Mouse (Mus musculus) C2C12 (cell line): ENCODE measurements around the gene Prr13. TPM values are rescaled to one million over a fixed set of nuclear protein-coding genes. Genes with fewer than 3 reads are reported as not detected.

Experiments
- H3K27me3 ChIP-seq: one replicate; pipeline ENCODE4 v1.6.1; 2011; ENCODE audit not compliant: control insufficient read depth, insufficient read depth, insufficient read length
- H3K36me3 ChIP-seq: one replicate; pipeline ENCODE4 v1.6.1; 2011; ENCODE audit not compliant: control insufficient read depth, insufficient read depth
- H3K4me3 ChIP-seq: one replicate; pipeline ENCODE4 v1.5.1; 2011; ENCODE audit warnings: mild to moderate bottlenecking, control low read depth; ENCODE audit not compliant: poor library complexity, insufficient read depth, severe bottlenecking
- H3K79me2 ChIP-seq: one replicate; pipeline ENCODE4 v1.6.1; 2011; ENCODE audit not compliant: control insufficient read depth, insufficient read depth
- H3K79me3 ChIP-seq: one replicate; pipeline ENCODE4 v1.6.1; 2011; ENCODE audit warnings: low read depth, control low read depth
- H3ac ChIP-seq: one replicate; pipeline ENCODE3; 2011; ENCODE audit warnings: low read depth; ENCODE audit not compliant: control insufficient read depth, insufficient read length
- CEBPB ChIP-seq: IDR thresholded peaks from one replicate; pipeline ENCODE4 v1.6.1; 2011; ENCODE audit warnings: low read depth, mild to moderate bottlenecking, control low read depth, moderate library complexity
- CTCF ChIP-seq: IDR thresholded peaks from one replicate; pipeline ENCODE4 v1.5.1; 2011; ENCODE audit not compliant: control insufficient read depth, insufficient read depth, insufficient read length
- FOSL1 ChIP-seq: IDR thresholded peaks from one replicate; pipeline ENCODE4 v1.8.0; 2011; ENCODE audit warnings: mild to moderate bottlenecking, low read length; ENCODE audit not compliant: poor library complexity, insufficient read depth, severe bottlenecking
- MAX ChIP-seq: IDR thresholded peaks from one replicate; pipeline ENCODE4 v1.6.1; 2011; ENCODE audit warnings: mild to moderate bottlenecking, control low read depth
- MYOD1 ChIP-seq: IDR thresholded peaks from one replicate; pipeline ENCODE4 v1.6.1; 2011; ENCODE audit warnings: low read depth; ENCODE audit not compliant: control insufficient read depth, insufficient read length
- MYOG ChIP-seq: IDR thresholded peaks from one replicate; pipeline ENCODE4 v1.6.1; 2011; ENCODE audit not compliant: control insufficient read depth, insufficient read length; ENCODE audit errors: extremely low read depth
- USF1 ChIP-seq: IDR thresholded peaks from one replicate; pipeline ENCODE4 v1.6.1; 2011; ENCODE audit warnings: low read depth, mild to moderate bottlenecking, control low read depth, moderate library complexity
- polyA plus RNA-seq: library from polyadenylated mRNA; unstranded; fragments of >200 nt; fragmentation: generic; extraction: Trizol; gene quantifications from one replicate; pipeline ENCODE4 v1.2.1, GENCODE M21; 2012; ENCODE audit warnings: missing spikeins

Gene Prr13
- polyA plus RNA-seq, 1 experiment, result 113 TPM

DNA sequence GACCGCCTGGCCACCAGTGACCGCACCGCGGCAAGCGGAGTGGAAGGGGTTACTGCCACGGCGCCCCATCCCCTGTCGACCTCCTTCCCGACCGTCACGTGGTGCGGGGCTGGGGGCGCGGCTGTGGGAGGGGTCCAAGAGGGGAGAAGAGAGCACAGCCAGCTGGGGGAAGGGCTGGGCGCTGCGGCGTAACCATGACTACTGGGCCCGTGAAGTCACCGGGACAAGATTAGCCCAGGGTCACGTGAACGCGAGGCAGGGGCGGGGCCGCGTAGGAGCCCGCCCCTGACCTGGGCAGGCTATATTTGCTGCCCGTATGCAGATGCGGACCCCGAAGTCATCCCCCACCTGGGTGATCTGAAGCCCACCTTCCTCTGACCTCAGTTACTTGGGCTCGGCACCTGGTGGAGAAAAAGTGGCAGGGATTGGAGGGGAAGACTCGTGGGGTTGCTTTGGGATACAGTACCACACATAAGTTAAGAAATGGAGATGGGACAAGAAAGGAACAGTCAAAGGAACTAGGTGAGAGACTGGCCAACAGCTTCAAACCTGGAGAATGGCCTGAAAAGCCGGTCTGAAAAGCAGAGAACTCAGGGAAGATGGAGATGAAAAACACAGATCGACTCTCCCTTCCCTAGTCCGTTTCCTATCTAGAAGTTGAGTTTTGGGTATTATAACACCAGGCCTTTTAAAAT lies 51.9 kb downstream of the Prr13 start:
- Histone ChIP-seq H3K79me3 (peaks cover 10% of the 10 kb centered on the region), H3K27me3 (no peaks in the 10 kb centered on the region), H3K36me3 (peaks cover 10% of the 10 kb centered on the region), H3ac (peak overlapping the region; percentile 21), H3K79me2 (peaks cover 40% of the 10 kb centered on the region), H3K4me3 (no peak overlapping the region)
- TF ChIP-seq USF1, result peak; percentile 81
- no peak for TF ChIP-seq MYOD1

DNA sequence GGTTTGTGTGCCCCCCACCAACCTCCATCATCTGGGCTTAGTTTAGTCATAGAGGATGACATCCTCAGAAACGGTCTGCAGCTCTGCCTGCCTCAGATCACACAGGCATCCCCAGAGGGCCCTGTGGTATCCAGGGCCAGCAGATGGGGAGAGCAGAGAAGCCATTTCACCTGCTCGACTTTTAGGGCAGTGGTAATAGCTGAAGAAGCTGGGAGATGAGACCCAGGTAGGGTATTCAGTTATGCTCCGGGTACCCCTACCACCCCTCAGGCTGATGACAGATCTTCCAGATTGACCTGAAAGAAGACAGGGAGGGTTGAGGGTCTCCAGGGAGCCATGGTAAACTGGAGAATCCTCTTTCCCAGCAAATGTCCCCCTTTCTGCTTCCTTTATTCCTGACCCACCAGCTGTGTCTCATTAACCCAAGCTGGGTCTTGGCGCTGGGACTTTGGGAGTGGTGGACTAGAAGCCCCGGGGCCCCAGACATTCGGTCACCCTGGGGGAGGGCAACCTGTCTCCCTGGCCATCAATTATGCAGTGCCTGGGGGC lies 52.5 kb downstream of the Prr13 start:
- H3K27me3 ChIP-seq, result no peaks in the 10 kb centered on the region
- H3K36me3 ChIP-seq, result peaks cover 5% of the 10 kb centered on the region
- no peak for TF ChIP-seq MYOD1
- no peak for TF ChIP-seq MYOG
- no peak for TF ChIP-seq MAX
- TF ChIP-seq CEBPB, result no peak
- no peak for TF ChIP-seq USF1
- TF ChIP-seq FOSL1, result no peak
- no peak for TF ChIP-seq CTCF
- peaks cover 14% of the 10 kb centered on the region for H3K79me3 ChIP-seq
- H3K79me2 ChIP-seq, result peaks cover 46% of the 10 kb centered on the region
- H3ac ChIP-seq, result no peak overlapping the region
- no peak overlapping the region for H3K4me3 ChIP-seq

DNA sequence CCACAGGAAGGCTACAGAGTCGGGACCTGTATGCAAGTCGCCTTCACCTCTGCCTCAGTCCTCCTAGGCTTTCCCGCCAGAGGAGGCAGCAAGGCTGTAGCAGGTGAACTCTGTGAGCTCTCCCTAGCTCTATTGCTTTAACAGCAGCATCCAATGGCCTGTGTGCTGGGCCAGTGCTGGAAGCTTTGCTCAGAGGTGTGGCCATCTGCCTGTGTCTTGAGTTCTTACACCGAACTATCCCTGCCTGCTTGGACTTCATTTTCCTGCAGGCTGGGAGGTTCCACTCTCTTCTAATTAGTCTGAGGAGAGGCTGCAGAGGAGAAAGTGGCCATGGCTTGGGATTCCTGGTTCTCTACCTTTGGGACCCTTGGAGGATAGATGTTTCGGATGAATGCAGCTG lies 53.2 kb downstream of the Prr13 start:
- Histone ChIP-seq H3K4me3 (no peak overlapping the region), H3K27me3 (no peaks in the 10 kb centered on the region), H3K79me2 (peaks cover 49% of the 10 kb centered on the region), H3K36me3 (no peaks in the 10 kb centered on the region), H3ac (no peak overlapping the region), H3K79me3 (peaks cover 14% of the 10 kb centered on the region)
- TF ChIP-seq CTCF (no peak), MYOD1 (no peak), FOSL1 (no peak), MYOG (no peak), MAX (no peak), CEBPB (no peak), USF1 (no peak)

Other genes starting within 250 kb of the Prr13 start
- 58.8 TPM for gene Itgb7, start 227.1 kb upstream of the Prr13 start, polyA plus RNA-seq
- 92.5 TPM for gene Rarg, start 201.5 kb upstream of the Prr13 start, polyA plus RNA-seq
- gene Gm9918, start 188.5 kb upstream of the Prr13 start, polyA plus RNA-seq, result not detected
- gene Mfsd5, start 179.6 kb upstream of the Prr13 start, polyA plus RNA-seq, result 126 TPM
- gene Espl1, start 162.8 kb upstream of the Prr13 start, polyA plus RNA-seq, result 47.0 TPM
- 378 TPM for gene Pfdn5, start 132.9 kb upstream of the Prr13 start, polyA plus RNA-seq
- gene Myg1, start 127.3 kb upstream of the Prr13 start, polyA plus RNA-seq, result 152 TPM
- 217 TPM for gene Aaas, start 108.3 kb upstream of the Prr13 start, polyA plus RNA-seq
- 10.8 TPM for gene Sp7, start 91.8 kb upstream of the Prr13 start, polyA plus RNA-seq
- 13.4 TPM for gene Sp1, start 52.9 kb upstream of the Prr13 start, polyA plus RNA-seq
- 0.07 TPM for gene Amhr2, start 13.7 kb upstream of the Prr13 start, polyA plus RNA-seq
- gene Pcbp2, start 11.5 kb downstream of the Prr13 start, polyA plus RNA-seq, result 1,132 TPM
- gene Gm10337, start 44.7 kb downstream of the Prr13 start, polyA plus RNA-seq, result not detected
- 11.2 TPM for gene Map3k12, start 58.0 kb downstream of the Prr13 start, polyA plus RNA-seq
- 127 TPM for gene Tarbp2, start 59.2 kb downstream of the Prr13 start, polyA plus RNA-seq
- 0.94 TPM for gene Npff, start 65.9 kb downstream of the Prr13 start, polyA plus RNA-seq
- gene Gm28047, start 166.0 kb downstream of the Prr13 start, polyA plus RNA-seq, result not detected
- 31.0 TPM for gene Atf7, start 166.4 kb downstream of the Prr13 start, polyA plus RNA-seq
- 933 TPM for gene Atp5g2, start 213.3 kb downstream of the Prr13 start, polyA plus RNA-seq